Mouse (Mus musculus) thymus, postnatal 0 days (tissue): ENCODE measurements at regions not wholly inside any gene's neighbourhood (a gene's known extent, or its start where the extent isn't known, plus 50 kb on each side); places are given as distances from the start of the nearest gene placed in this dataset.

Experiments used
- DNase-seq: peaks from one replicate; pipeline ENCODE4 v3.0.0-alpha.2; 2015; ENCODE audit warnings: low spot score

- DNase-seq = no peak
These were observed 51.5 kb upstream of the D7Ertd443e start for GRCm38 (mm10) chr7:134436917-134437316.

- no peak for DNase-seq
These were observed 53.8 kb upstream of the D7Ertd443e start for GRCm38 (mm10) chr7:134439281-134439680.

- DNase-seq = no peak
These were observed 59.7 kb upstream of the D7Ertd443e start for GRCm38 (mm10) chr7:134445008-134445806.

GRCm38 (mm10) chr7:134447648-134448202 is 62.3 kb upstream of the D7Ertd443e start:
- no peak for DNase-seq

- no peak for DNase-seq
These were observed 63.4 kb upstream of the D7Ertd443e start for GRCm38 (mm10) chr7:134448831-134449230.

- DNase-seq = no peak
These were observed 77.2 kb upstream of the D7Ertd443e start for GRCm38 (mm10) chr7:134462677-134463076.

- no peak for DNase-seq
These were observed 77.9 kb upstream of the D7Ertd443e start for GRCm38 (mm10) chr7:134463380-134463779.

- no peak for DNase-seq
These were observed 81.8 kb upstream of the D7Ertd443e start for GRCm38 (mm10) chr7:134467216-134467615.

GRCm38 (mm10) chr7:134471286-134471685 is 85.8 kb upstream of the D7Ertd443e start:
- no peak for DNase-seq

- no peak for DNase-seq
These were observed 105.9 kb upstream of the D7Ertd443e start for GRCm38 (mm10) chr7:134491326-134491725.

GRCm38 (mm10) chr7:134497219-134497618 is 111.8 kb upstream of the D7Ertd443e start:
- DNase-seq = no peak

- DNase-seq = no peak
These were observed 112.4 kb upstream of the D7Ertd443e start for GRCm38 (mm10) chr7:134497870-134498269.

- DNase-seq = no peak
These were observed 113.3 kb upstream of the D7Ertd443e start for GRCm38 (mm10) chr7:134498716-134499115.

- DNase-seq = no peak
These were observed 114.0 kb upstream of the D7Ertd443e start for GRCm38 (mm10) chr7:134499429-134499828.

GRCm38 (mm10) chr7:134500210-134500609 is 114.7 kb upstream of the D7Ertd443e start:
- no peak for DNase-seq

GRCm38 (mm10) chr7:134501079-134501478 is 115.6 kb upstream of the D7Ertd443e start:
- DNase-seq = no peak

- DNase-seq = no peak
These were observed 125.0 kb upstream of the D7Ertd443e start for GRCm38 (mm10) chr7:134510333-134510928.

- no peak for DNase-seq
These were observed 134.0 kb upstream of the D7Ertd443e start for GRCm38 (mm10) chr7:134519372-134519975.

GRCm38 (mm10) chr7:134523897-134524296 is 138.4 kb upstream of the D7Ertd443e start:
- DNase-seq = no peak

- no peak for DNase-seq
These were observed 139.6 kb upstream of the D7Ertd443e start for GRCm38 (mm10) chr7:134525041-134525440.

- no peak for DNase-seq
These were observed 140.0 kb upstream of the D7Ertd443e start for GRCm38 (mm10) chr7:134525461-134525860.

GRCm38 (mm10) chr7:134527351-134527750 is 141.9 kb upstream of the D7Ertd443e start:
- DNase-seq = no peak
